Mouse (Mus musculus) ES-E14 (cell line): ENCODE measurements at regions not wholly inside any gene's neighbourhood (a gene's known extent, or its start where the extent isn't known, plus 50 kb on each side); places are given as distances from the start of the nearest gene placed in this dataset.

Experiments used
- ZC3H11A ChIP-seq: IDR thresholded peaks from 2 replicates; pipeline ENCODE4 v1.6.1; 2012; ENCODE audit warnings: low read depth, mild to moderate bottlenecking, inconsistent platforms, low read length, borderline replicate concordance
- ZNF384 ChIP-seq: IDR thresholded peaks from 2 replicates; pipeline ENCODE4 v1.6.1; 2012; ENCODE audit warnings: low read depth, low read length, inconsistent platforms

DNA sequence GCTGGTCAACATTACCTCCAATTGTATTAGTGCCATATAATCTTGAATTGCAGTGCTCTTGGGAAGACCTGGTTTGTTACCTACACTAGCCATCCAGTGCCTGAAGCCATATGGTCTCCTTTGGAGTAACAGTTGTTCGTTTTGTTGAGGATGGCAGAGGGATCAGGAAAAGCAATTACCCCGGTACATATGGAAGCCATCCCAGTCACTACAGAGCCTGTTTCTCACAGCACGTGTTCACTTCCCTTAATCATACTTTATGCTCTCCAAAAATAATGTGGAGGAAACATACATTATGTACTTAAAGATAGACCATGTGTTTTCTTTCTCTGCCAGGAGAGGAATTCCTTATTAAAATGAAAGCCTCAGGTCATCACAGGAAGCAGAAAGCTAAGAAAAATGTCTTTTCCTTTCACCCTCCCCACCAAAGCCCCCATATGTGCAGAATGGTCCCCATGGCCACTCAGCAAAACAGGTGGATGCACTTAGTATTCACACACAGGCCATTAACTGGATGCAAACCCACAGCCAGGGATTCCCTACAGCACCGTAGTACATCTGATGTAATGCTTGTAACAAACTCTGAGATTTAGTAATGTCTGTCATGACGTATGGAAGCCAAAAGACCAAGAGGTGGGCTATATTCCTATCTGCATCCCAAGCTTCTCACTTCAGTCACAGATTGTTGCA, 397.4 kb upstream of the Mctp2 start:
- TF ChIP-seq ZC3H11A = no peak
- TF ChIP-seq ZNF384 = no peak
